Mouse (Mus musculus): Measurements from ENCODE around the gene Olfr138.

Gene Olfr138

DNA sequence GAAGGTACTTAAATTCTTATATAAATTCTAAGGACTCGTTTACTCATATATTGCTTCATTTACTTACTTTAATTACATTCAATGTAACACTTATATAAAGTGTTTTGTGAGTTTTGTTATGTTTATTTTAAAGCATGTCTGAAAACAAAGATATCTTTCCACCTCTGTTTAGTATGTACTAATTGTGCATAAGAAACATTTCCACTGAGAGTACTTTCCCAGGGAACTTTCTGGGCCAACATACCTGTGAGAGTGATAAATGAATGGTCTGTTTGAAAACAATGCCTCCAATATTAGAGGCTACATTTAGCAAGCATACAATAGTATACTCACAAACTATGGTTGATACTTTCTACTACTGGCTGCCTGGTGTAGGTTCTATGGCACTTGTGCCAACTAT lies at the start of gene Olfr138:
Gene Olfr138, plus strand, starts transcription at position 301 of the 400 bp plus-strand sequence.
- CTCF ChIA-PET = no interaction called here
- POLR2A ChIA-PET = no interaction called here

DNA sequence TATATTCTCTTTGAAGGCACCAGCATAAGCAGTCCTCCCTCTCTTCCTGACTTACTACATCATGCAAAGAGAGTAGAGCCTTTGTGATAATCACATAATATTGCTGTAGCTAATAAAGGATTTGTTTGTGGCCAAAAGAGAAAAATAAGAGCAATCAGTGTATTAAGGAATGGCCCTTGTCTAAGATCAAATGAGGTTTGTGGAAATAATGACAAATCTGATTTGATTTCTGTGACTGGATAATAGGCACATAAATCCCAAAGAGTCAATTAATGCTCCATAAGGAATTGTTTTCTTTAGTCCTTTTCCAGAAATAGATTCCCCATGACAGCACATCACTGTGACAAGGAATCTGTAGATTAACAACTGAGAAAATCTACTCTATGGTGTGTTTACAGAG lies 46.6 kb downstream of the Olfr138 start, which contains the start of gene Olfr137:
Gene Olfr137, minus strand, starts transcription at position 101 of the 400 bp plus-strand sequence.
- ChIA-PET POLR2A (no interaction called here), CTCF (no interaction called here)
